Comparison of ENCODE assay signal across 8 mouse cellular contexts in the genomic region with DNA sequence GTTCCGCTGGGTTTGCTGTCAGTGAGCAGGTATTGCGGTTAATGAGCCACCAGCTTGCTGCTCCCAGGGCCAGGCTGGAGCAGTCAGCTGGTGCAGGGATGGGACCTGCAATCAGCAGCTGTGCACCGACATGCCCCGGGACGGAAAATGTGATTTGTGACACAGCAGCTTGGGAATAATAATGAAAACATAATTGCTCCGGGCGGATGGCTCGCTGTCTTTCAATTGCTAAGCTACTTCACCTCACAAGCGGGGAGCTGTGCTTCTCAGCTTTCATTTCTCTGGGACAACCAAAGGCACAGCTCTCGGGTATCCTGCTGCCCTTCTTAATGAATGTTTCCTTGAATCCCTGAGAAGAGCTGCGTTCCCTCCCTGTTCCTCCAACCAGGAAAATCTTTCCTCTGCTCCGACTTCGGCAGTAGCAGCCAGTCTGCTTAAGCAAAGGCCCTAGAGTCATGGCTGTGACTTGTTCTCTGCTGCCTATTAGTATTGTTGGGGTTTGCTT.
A peak's percentile ranks its signal among the peaks of the same experiment; 100 is the strongest.
DNase-seq lines count a peak whose midpoint lies in the region; ATAC-seq and TF ChIP-seq lines count a peak whose summit lies in the region.

No protein-coding gene starts in this region.

- peak overlapping the region; percentile 57 for H3K4me2 ChIP-seq in forebrain, embryonic 11.5 days (ENCODE audit: low read depth, low read length, severe bottlenecking)
- peak overlapping the region; percentile 66 for H3K4me2 ChIP-seq in lung, embryonic 14.5 days

- H3K4me1 ChIP-seq in forebrain, embryonic 11.5 days (replicated peaks; ENCODE audit: control insufficient read depth, insufficient read depth, low read length), result no peaks in the 10 kb centered on the region; the same call in 1 of the 2 replicates
- 0 out of 2 replicates have a peak, but pooled peaks cover 4% of the 10 kb centered on the region for H3K4me1 ChIP-seq in lung, embryonic 14.5 days (ENCODE audit: insufficient read depth)

- peak overlapping the region; percentile 47 for H3K9ac ChIP-seq in forebrain, embryonic 11.5 days (ENCODE audit: low read length)
- H3K9ac ChIP-seq in lung, embryonic 14.5 days, result peak overlapping the region; percentile 48

- peak overlapping the region; percentile 70 for H3ac ChIP-seq in C2C12 (ENCODE audit: control insufficient read depth, insufficient read length, low read depth)

- no peaks in the 10 kb centered on the region for H3K27me3 ChIP-seq in C2C12 (ENCODE audit: control insufficient read depth, insufficient read depth, insufficient read length)
- no peaks in the 10 kb centered on the region for H3K27me3 ChIP-seq in forebrain, embryonic 11.5 days (ENCODE audit: control insufficient read depth, insufficient read depth, low read length)
- H3K27me3 ChIP-seq in lung, embryonic 14.5 days (ENCODE audit: insufficient read depth, low read length), result no peaks in the 10 kb centered on the region

- no peak overlapping the region for H3K4me3 ChIP-seq in C2C12 (ENCODE audit: insufficient read depth, poor library complexity, severe bottlenecking)
- H3K4me3 ChIP-seq in forebrain, embryonic 11.5 days (ENCODE audit: low read depth, low read length), result peak overlapping the region; percentile 26
- H3K4me3 ChIP-seq in lung, embryonic 14.5 days (ENCODE audit: low read depth, low read length), result peak overlapping the region; percentile 35

- 7% methylated on average over 13 of the region's 13 CpGs for WGBS in forebrain, embryonic 11.5 days
- 32% methylated on average over 13 of the region's 13 CpGs for WGBS in lung, embryonic 14.5 days

- no peaks in the 10 kb centered on the region for H3K79me3 ChIP-seq in C2C12 (ENCODE audit: low read depth)

- no peaks in the 10 kb centered on the region for H3K79me2 ChIP-seq in C2C12 (ENCODE audit: control insufficient read depth, insufficient read depth)

- ATAC-seq in forebrain, embryonic 11.5 days (replicated peaks; ENCODE audit: low FRiP score), result peak; percentile 82
- 0 out of 2 replicates have a peak, but pooled peaks have one; percentile 28 for ATAC-seq in lung, embryonic 14.5 days (ENCODE audit: insufficient read depth)
- ATAC-seq in activated CD4-positive, CD25-positive, alpha-beta regulatory T cell, adult 4 months, result no peak

- no peak overlapping the region for H3K27ac ChIP-seq in forebrain, embryonic 11.5 days (ENCODE audit: low read depth, low read length)
- H3K27ac ChIP-seq in lung, embryonic 14.5 days (ENCODE audit: low read depth), result peak overlapping the region; percentile 43; the same call in 1 of the 2 replicates

- no peaks in the 10 kb centered on the region for H3K9me3 ChIP-seq in forebrain, embryonic 11.5 days (ENCODE audit: control insufficient read depth, low read length)
- no peaks in the 10 kb centered on the region for H3K9me3 ChIP-seq in lung, embryonic 14.5 days (ENCODE audit: low read depth, low read length)

- DNase-seq in adrenal gland, postnatal 14 days, result peak; percentile 65
- DNase-seq in forebrain, embryonic 11.5 days (ENCODE audit: low spot score), result peak; percentile 73
- peak; percentile 34 for DNase-seq in heart, postnatal 4 days
- peak; percentile 15 to 34 for DNase-seq in layer of hippocampus, adult 8-10 months (ENCODE audit: low spot score in 2 of 2)
- peak; percentile 62 for DNase-seq in lung, embryonic 14.5 days
- DNase-seq in right cerebral cortex, adult 18-20 months, result peak; percentile 25

- no peaks in the 10 kb centered on the region for H3K36me3 ChIP-seq in C2C12 (ENCODE audit: control insufficient read depth, insufficient read depth)
- no peaks in the 10 kb centered on the region for H3K36me3 ChIP-seq in forebrain, embryonic 11.5 days (ENCODE audit: control insufficient read depth, insufficient read depth, low read length)
- no peaks in the 10 kb centered on the region for H3K36me3 ChIP-seq in lung, embryonic 14.5 days (ENCODE audit: insufficient read depth)

- no peak for TF ChIP-seq CTCF in C2C12 (IDR thresholded peaks at IDR 0.05; ENCODE audit: control insufficient read depth, insufficient read depth, insufficient read length)
- no peak for TF ChIP-seq CTCF in lung, embryonic 14.5 days (IDR thresholded peaks at IDR 0.05; ENCODE audit: low read depth)

TF ChIP-seq in C2C12, 6 proteins besides CTCF, POLR2A, EP300 and RAD21:
- peak; percentile 2 for TF ChIP-seq MYOD1 (IDR thresholded peaks at IDR 0.05; ENCODE audit: control insufficient read depth, insufficient read length, low read depth)
- no peak for TF ChIP-seq CEBPB (IDR thresholded peaks at IDR 0.05; ENCODE audit: low read depth)
